ENCODE assay signal across 13 mouse cellular contexts in genomic region chr11:94850129-94850528, GRCm38 (mm10).
"Had no signal": no experiment of that assay in that cellular context is flagged by ENCODE, and none has a peak within 500 bp of the region (broad histone marks: within the 10 kb centered on the region; RNA-seq: fewer than 3 reads in every experiment).

No protein-coding gene starts in this region.

- ATAC-seq: intestine, embryonic 16.5 days; midbrain, embryonic 13.5 days had no signal

- H3K36me3 ChIP-seq: limb, embryonic 12.5 days; midbrain, embryonic 13.5 days; neural tube, embryonic 13.5 days had no signal

- H3K9me3 ChIP-seq: limb, embryonic 12.5 days; midbrain, embryonic 13.5 days; neural tube, embryonic 13.5 days had no signal

- DNase-seq: kidney, adult 9 months; kidney, postnatal 10 days; kidney, postnatal 4 days; liver; lung, adult 18-20 months; right cerebral cortex, adult 18-20 months; right cerebral cortex, postnatal 25 days; thymus, postnatal 36 days had no signal

- H3K9ac ChIP-seq: limb, embryonic 12.5 days; liver, embryonic 14.5 days; midbrain, embryonic 13.5 days; neural tube, embryonic 13.5 days had no signal

- H3K27me3 ChIP-seq: limb, embryonic 12.5 days; midbrain, embryonic 13.5 days; neural tube, embryonic 13.5 days had no signal

- H3K4me1 ChIP-seq: midbrain, embryonic 13.5 days; neural tube, embryonic 13.5 days had no signal

- H3K4me2 ChIP-seq: limb, embryonic 12.5 days; midbrain, embryonic 13.5 days; neural tube, embryonic 13.5 days had no signal

- H3K27ac ChIP-seq: limb, embryonic 12.5 days; liver, embryonic 14.5 days; midbrain, embryonic 13.5 days; neural tube, embryonic 13.5 days had no signal

- H3K4me3 ChIP-seq: limb, embryonic 12.5 days; midbrain, embryonic 13.5 days; neural tube, embryonic 13.5 days had no signal
